Mouse (Mus musculus): ENCODE measurements around the gene Wdr92. TPM values are rescaled to one million over a fixed set of nuclear protein-coding genes. Genes with fewer than 3 reads are reported as not detected.
"Not testable (repeated sequence)": the region's sequence is repeated elsewhere in the genome, so short reads cannot be mapped to it uniquely, and the experiment has no call there.

Gene Wdr92
- polyA plus RNA-seq, 1 experiment from 2014 or later = 22.1 TPM

DNA sequence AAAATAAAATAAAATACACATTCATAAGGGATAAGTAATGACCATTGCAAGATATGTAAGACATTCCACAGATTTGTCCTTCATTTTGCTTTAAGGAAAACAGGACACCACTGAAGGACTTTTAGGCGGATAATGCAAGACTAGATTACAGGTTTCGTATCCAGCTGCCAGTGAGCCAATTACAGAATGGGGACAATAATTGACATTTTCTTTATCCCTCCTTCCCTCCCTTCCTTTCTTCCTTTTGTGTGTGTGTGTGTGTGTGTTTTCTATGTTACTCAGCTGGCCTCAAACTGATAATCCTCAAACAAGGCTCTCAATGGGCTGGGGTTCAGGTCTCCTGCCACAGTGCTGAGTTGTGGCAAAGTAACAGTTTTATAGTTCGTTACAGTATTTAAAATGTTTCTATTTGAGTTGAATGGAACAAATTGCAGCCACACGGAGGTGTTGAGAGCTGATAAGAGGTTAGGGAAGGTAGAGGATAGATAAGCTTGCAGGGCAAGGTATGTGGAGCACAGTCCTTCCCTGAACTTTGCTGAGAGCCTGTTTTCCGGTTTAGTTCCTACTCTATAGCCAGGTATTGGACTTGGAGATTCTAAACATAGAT lies 31.1 kb downstream of the Wdr92 start:
- no peak overlapping the region for H3K9ac ChIP-seq
- 76% methylated on average over 5 of the region's 5 CpGs for WGBS
- no peaks in the 10 kb centered on the region for H3K9me3 ChIP-seq
- no peak for ATAC-seq (ENCODE audit: insufficient number of reproducible peaks, low FRiP score, low TSS enrichment, low read depth)
- no peak overlapping the region for H3K27ac ChIP-seq
- peak overlapping the region; percentile 59; the same call in 1 of the 2 replicates for H3K4me2 ChIP-seq
- H3K4me1 ChIP-seq = peaks cover 14% of the 10 kb centered on the region
- peaks cover 14% of the 10 kb centered on the region for H3K36me3 ChIP-seq
- no peak overlapping the region for H3K4me3 ChIP-seq
- no peaks in the 10 kb centered on the region for H3K27me3 ChIP-seq

DNA sequence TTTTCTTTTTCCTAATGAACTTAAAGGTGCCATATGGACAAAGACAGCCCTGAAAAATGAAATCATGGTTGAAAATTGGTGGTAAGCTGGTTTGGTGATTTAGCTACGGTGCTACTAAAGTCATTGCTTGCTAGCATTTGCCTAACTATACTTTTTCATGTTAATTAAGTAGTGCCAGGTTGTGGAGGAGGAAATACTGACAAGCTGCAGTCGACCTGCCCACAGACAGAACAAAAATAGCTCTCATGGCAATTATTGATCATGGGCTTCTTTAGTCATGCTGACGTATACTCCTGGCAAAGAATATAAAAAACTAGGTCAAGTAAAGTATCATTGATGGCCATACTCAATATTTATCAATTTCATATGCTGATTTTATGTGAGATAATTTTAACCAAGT lies 33.6 kb downstream of the Wdr92 start:
- WGBS = 83% methylated on average over 3 of the region's 3 CpGs
- Histone ChIP-seq H3K9me3 (no peaks in the 10 kb centered on the region), H3K27ac (no peak overlapping the region), H3K4me3 (no peak overlapping the region), H3K36me3 (0 out of 2 replicates have a peak, but pooled peaks cover 1% of the 10 kb centered on the region), H3K9ac (no peak overlapping the region), H3K4me2 (no peak overlapping the region), H3K27me3 (no peaks in the 10 kb centered on the region), H3K4me1 (peaks cover 10% of the 10 kb centered on the region; the same call in 1 of the 2 replicates)
- ATAC-seq (ENCODE audit: insufficient number of reproducible peaks, low FRiP score, low TSS enrichment, low read depth) = no peak

DNA sequence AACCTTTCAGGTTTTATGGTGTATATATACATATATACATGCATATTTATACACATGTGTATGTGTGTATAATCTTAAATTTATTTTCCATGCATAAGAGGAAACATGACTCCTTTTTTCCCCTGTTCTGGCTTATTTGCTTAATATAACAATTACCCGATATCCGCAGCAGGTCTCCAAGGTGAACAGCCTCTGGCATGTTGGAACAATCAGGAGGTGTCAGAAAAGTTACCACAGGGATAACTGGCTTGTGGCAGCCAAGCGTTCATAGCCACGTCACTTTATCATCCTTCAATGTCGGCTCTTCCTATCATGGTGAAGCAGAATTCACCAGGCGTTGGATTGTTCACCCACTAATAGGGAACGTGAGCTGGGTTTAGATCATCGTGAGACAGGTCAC lies 39.2 kb downstream of the Wdr92 start:
- Histone ChIP-seq H3K36me3 (peaks cover 27% of the 10 kb centered on the region), H3K9me3 (no peaks in the 10 kb centered on the region), H3K27me3 (no peaks in the 10 kb centered on the region), H3K4me1 (no peaks in the 10 kb centered on the region), H3K4me3 (no peak overlapping the region), H3K27ac (no peak overlapping the region), H3K9ac (no peak overlapping the region), H3K4me2 (no peak overlapping the region)
- 94% methylated on average over 8 of the region's 8 CpGs for WGBS
- no peak for ATAC-seq (ENCODE audit: insufficient number of reproducible peaks, low FRiP score, low TSS enrichment, low read depth)

DNA sequence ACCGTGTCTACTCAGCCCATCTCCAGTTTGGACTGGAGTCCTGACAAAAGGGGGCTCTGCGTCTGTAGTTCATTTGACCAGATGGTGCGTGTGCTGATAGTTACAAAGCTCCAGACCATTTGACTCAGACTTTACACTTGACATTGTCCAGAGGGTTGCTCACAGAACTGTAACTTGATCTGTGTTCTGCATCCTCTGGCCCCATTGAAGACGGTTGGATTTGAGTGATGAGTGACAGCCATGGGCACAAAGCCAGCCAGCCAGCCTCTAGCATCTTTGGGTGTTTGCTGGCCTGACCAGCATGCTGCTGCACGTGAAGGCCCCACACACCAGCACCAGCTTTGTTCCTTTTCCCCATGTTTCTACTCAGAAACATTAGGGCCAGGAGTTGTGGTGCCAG lies 50.9 kb downstream of the Wdr92 start:
- no peaks in the 10 kb centered on the region for H3K4me1 ChIP-seq
- H3K9me3 ChIP-seq = no peaks in the 10 kb centered on the region
- no peak overlapping the region for H3K27ac ChIP-seq
- ATAC-seq (ENCODE audit: insufficient number of reproducible peaks, low FRiP score, low TSS enrichment, low read depth) = no peak
- 61% methylated on average over 5 of the region's 5 CpGs for WGBS
- H3K4me3 ChIP-seq = no peak overlapping the region
- H3K9ac ChIP-seq = no peak overlapping the region
- H3K4me2 ChIP-seq = no peak overlapping the region
- H3K27me3 ChIP-seq = no peaks in the 10 kb centered on the region
- peaks cover 31% of the 10 kb centered on the region for H3K36me3 ChIP-seq

DNA sequence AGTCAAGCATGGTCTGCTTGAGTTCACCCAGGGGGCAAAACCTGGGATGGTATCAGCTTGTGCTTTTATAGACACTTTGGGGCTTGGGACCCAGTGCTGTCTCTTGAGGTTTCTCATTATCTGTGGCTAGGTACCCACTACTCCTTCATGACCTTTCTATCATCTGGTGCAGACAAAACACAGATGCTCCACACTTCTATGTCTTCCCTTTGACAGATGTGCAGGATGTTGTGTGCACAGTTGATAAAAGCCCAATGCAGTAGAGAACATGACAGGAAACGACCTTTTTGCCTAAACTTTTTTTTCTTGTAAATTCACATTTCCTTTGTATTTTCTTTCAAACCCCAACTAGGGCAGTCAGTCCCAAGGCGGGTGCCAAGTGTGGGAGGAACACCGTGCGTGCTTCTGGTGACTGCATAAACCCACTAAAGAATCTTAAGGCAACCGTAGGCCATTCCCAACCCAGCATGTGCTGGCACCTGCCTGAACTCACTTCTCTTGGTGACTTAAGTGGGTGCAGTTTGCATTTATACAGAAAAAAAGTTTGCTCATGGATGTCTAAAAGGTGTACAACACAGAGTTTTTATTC lies 54.6 kb downstream of the Wdr92 start:
- 80% methylated on average over 5 of the region's 5 CpGs for WGBS

DNA sequence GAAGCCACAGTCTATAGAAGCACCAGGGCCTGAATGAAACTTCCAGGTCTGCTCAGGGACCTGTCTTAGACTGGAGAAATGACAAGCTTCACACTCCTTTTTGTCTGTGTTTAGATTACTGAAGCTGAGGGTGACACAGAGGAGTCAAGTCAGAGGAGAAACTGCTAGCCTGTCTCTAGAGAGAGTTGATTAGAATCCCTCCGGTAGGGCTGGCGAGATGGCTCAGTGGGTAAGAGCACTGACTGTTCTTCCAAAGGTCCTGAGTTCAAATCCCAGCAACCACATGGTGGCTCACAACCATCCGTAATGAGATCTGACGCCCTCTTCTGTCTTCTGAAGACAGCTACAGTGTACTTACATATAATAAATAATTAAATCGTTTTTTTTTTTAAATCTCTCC lies 56.7 kb downstream of the Wdr92 start:
- not testable (repeated sequence) for H3K9ac ChIP-seq; H3K4me3 ChIP-seq; H3K4me1 ChIP-seq; H3K36me3 ChIP-seq; H3K4me2 ChIP-seq; ATAC-seq (ENCODE audit: insufficient number of reproducible peaks, low FRiP score, low TSS enrichment, low read depth); H3K9me3 ChIP-seq; H3K27ac ChIP-seq; H3K27me3 ChIP-seq
- 83% methylated on average over 5 of the region's 5 CpGs for WGBS

More for the DNA sequence above, 54.6 kb downstream of the Wdr92 start:
- H3K27ac ChIP-seq = no peak overlapping the region
- H3K9me3 ChIP-seq = no peaks in the 10 kb centered on the region
- H3K27me3 ChIP-seq = no peaks in the 10 kb centered on the region
- H3K9ac ChIP-seq = no peak overlapping the region
- H3K4me3 ChIP-seq = no peak overlapping the region
- H3K36me3 ChIP-seq = peaks cover 25% of the 10 kb centered on the region
- ATAC-seq (ENCODE audit: insufficient number of reproducible peaks, low FRiP score, low TSS enrichment, low read depth) = no peak
- H3K4me2 ChIP-seq = no peak overlapping the region
- no peaks in the 10 kb centered on the region for H3K4me1 ChIP-seq

DNA sequence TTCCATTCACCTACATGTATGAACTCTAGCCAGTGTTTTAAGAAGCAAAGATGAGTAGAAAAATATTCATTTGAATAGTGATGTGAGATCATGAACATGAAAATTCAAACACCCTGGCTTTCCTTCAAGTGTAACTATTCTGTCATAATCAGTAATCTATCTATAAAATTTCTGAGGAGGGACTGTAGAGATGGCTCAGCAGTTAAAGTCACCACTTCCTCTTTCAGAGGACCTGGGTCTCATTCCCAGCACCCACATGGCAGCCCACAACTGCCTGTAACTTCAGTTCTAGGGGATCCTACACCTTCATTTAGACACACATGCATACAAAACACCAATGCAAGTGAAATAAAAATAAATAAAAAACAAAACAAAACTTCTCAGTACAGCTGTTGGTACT lies 66.8 kb downstream of the Wdr92 start:
- Histone ChIP-seq H3K27me3 (no peaks in the 10 kb centered on the region), H3K4me1 (no peaks in the 10 kb centered on the region)
- no peak for ATAC-seq (ENCODE audit: insufficient number of reproducible peaks, low FRiP score, low TSS enrichment, low read depth)

DNA sequence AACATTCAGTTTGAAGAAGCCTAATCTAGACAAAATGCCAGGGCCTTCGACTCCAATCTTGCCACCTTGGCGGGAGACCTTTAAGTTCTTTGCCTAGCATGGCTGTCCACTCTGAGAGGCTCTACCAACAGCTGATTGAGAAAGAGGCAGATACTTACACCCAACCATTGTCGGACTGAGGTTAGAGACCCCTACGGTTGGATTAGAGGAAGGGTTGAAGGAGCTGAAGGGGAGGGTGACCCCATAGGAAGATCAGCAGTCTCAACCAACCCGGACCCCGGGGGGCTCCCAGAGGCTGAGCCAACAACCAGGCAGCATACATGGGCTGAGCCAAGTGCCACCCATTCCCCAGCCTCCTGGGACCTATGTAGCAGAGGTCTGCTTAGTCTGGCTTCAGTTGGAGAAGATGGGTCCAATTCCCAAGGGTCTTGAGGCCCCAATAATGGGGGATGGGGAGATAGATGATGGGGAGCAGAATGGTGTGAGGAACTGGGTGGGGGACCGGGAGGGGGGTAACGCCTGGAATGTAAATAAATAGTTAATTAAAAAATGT lies 75.0 kb downstream of the Wdr92 start:
- peak overlapping the region; percentile 52 for H3K4me2 ChIP-seq
- H3K27ac ChIP-seq = 0 out of 2 replicates have a peak overlapping the region, but pooled peaks have one; percentile 93
- H3K36me3 ChIP-seq = no peaks in the 10 kb centered on the region
- WGBS = 52% methylated on average over 8 of the region's 8 CpGs
- no peaks in the 10 kb centered on the region for H3K27me3 ChIP-seq
- H3K4me1 ChIP-seq = peaks cover 8% of the 10 kb centered on the region
- H3K9me3 ChIP-seq = no peaks in the 10 kb centered on the region
- ATAC-seq (ENCODE audit: insufficient number of reproducible peaks, low FRiP score, low TSS enrichment, low read depth) = peak; percentile 41; the same call in 1 of the 2 replicates
- H3K9ac ChIP-seq = no peak overlapping the region
- H3K4me3 ChIP-seq = peak overlapping the region; percentile 86

More for the DNA sequence above, 66.8 kb downstream of the Wdr92 start:
- Histone ChIP-seq H3K27ac (no peak overlapping the region), H3K4me2 (no peak overlapping the region), H3K4me3 (no peak overlapping the region), H3K9ac (no peak overlapping the region), H3K9me3 (no peaks in the 10 kb centered on the region), H3K36me3 (no peaks in the 10 kb centered on the region)

DNA sequence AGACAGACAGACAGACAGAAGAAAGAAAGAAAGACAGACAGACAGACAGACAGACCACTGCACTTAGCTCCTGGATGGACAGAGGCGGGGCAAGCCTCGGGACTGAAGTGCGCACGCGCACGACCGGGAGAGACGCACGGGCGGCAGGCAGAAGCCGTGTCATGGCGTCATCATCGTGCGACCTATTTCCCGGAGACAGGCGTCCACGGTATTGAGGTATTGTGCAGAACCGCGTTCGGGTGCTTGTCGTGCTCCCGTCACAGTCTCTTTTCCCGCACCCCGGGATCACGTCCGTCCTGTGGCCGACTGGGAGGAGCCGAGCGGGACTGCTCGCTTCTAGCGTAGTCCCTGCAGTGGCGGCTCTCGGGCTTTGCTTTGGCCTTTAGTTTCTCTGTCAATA lies 75.5 kb downstream of the Wdr92 start, which contains the start of gene C1d:
Gene C1d (plus strand): TSS at position 137 of the 400 bp plus-strand sequence.
- under 1% methylated on average over 33 of the region's 33 CpGs for WGBS
- peak within 1 kb of the TSS; percentile 93 for H3K9ac ChIP-seq
- peak within 1 kb of the TSS; percentile 86 for H3K4me3 ChIP-seq
- H3K27me3 ChIP-seq = no peaks in the 10 kb centered on the region
- H3K9me3 ChIP-seq = no peaks in the 10 kb centered on the region
- peak within 1 kb of the TSS; percentile 93 for H3K27ac ChIP-seq
- ATAC-seq (ENCODE audit: insufficient number of reproducible peaks, low FRiP score, low TSS enrichment, low read depth) = peak; percentile 83
- H3K4me2 ChIP-seq = peak within 1 kb of the TSS; percentile 52
- no peaks in the 10 kb centered on the region for H3K36me3 ChIP-seq
- peaks cover 8% of the 10 kb centered on the region for H3K4me1 ChIP-seq

DNA sequence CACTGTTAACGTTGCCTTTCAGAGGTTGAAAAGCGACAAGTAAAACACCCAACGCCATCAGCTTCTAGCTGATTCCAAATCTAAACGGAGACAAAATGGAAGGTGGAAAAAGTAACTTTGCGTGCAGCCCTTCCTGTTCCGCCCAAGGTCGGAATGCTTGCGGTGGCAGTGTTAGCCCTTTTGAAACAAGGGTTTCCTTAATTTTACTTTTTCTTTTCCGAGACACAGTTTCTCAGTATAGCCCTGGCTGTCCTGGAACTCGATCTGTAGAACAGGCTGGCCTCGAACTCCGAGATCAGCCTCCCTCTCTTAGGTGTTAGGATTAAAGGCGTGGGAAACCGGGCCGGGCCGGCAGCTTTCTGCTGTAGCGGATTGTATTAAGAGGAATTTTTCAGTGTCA lies 76.0 kb downstream of the Wdr92 start:
- peak overlapping the region; percentile 86 for H3K4me3 ChIP-seq
- peak overlapping the region; percentile 52 for H3K4me2 ChIP-seq
- H3K27me3 ChIP-seq = no peaks in the 10 kb centered on the region
- no peak for ATAC-seq (ENCODE audit: insufficient number of reproducible peaks, low FRiP score, low TSS enrichment, low read depth)
- no peaks in the 10 kb centered on the region for H3K36me3 ChIP-seq
- under 1% methylated on average over 17 of the region's 17 CpGs for WGBS
- peaks cover 8% of the 10 kb centered on the region for H3K4me1 ChIP-seq
- peak overlapping the region; percentile 93 for H3K9ac ChIP-seq
- H3K27ac ChIP-seq = peak overlapping the region; percentile 93
- no peaks in the 10 kb centered on the region for H3K9me3 ChIP-seq

DNA sequence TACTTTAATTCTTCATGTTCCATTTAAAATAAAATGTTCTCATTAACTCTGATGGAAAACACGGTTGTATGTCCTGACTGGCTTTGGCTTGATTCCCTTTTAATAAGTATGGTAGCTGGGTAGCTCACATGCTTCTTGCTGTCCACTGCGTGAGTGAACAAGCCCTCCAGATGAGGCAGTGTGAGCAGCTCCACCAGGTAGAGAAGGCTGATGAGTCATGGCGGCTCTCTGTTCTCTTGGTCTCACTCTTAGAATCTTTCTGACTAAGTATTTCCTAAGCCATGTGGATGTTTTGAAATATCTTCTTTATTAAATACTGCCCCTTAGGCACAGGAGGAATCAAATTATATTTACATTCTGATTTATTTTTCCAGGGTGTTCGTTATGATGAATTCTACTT lies 85.3 kb downstream of the Wdr92 start:
- no peak for ATAC-seq (ENCODE audit: insufficient number of reproducible peaks, low FRiP score, low TSS enrichment, low read depth)
- Histone ChIP-seq H3K9ac (no peak overlapping the region), H3K4me3 (no peak overlapping the region), H3K4me2 (no peak overlapping the region), H3K36me3 (peaks cover 9% of the 10 kb centered on the region), H3K27ac (no peak overlapping the region), H3K9me3 (no peaks in the 10 kb centered on the region), H3K4me1 (0 out of 2 replicates have a peak, but pooled peaks cover 3% of the 10 kb centered on the region), H3K27me3 (no peaks in the 10 kb centered on the region)
- WGBS = 84% methylated on average over 4 of the region's 4 CpGs

DNA sequence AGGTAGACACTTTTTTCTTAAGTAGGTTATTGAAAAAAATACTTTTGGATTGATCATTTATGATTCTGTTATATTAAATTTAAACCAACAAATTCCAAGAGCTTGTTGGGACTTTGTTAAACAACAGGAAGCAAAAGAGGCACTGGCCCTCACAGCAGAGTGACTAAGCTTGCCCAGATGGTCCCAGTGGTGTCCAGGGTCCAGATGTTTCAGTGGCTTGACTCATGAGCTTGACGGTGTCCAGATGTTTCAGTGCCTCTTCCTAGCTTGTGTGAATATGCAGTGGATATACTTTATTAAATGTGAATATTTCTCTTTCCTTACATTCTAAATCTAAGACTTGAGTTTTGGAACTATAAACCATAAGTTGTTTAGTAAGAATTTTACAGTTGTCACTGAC lies 86.9 kb downstream of the Wdr92 start:
- 63% methylated on average over 1 of the region's 1 CpGs for WGBS
- H3K4me2 ChIP-seq = no peak overlapping the region

More for the DNA sequence above, 86.9 kb downstream of the Wdr92 start:
- 0 out of 2 replicates have a peak, but pooled peaks cover 3% of the 10 kb centered on the region for H3K4me1 ChIP-seq
- H3K4me3 ChIP-seq = no peak overlapping the region
- no peaks in the 10 kb centered on the region for H3K27me3 ChIP-seq
- no peak overlapping the region for H3K9ac ChIP-seq
- H3K9me3 ChIP-seq = no peaks in the 10 kb centered on the region
- H3K36me3 ChIP-seq = peaks cover 9% of the 10 kb centered on the region
- no peak overlapping the region for H3K27ac ChIP-seq
- ATAC-seq (ENCODE audit: insufficient number of reproducible peaks, low FRiP score, low TSS enrichment, low read depth) = no peak

All from limb, embryonic 15.5 days (tissue).